Mouse (Mus musculus) A20 (cell line): ENCODE measurements around the gene Lcmt2.
A peak's percentile ranks its signal among the peaks of the same experiment; 100 is the strongest.
"Not testable (repeated sequence)": the region's sequence is repeated elsewhere in the genome, so short reads cannot be mapped to it uniquely, and the experiment has no call there.

ENCODE experiments used
- DNase-seq: peaks from one replicate; pipeline ENCODE4 v3.0.0-alpha.2; 2011; ENCODE audit warnings: low read depth, low spot score

Gene Lcmt2

GRCm38 (mm10) chr2:121140018-121140882 lies at the start of gene Lcmt2, which contains the start of gene Adal:
TSS of gene Lcmt2 (minus strand) at chr2:121140653.
TSS of gene Adal (plus strand) at chr2:121140428.
- DNase-seq: peak; percentile 97

- peak; percentile 24 for DNase-seq
Measured at GRCm38 (mm10) chr2:121188530-121188929, 48.1 kb upstream of the Lcmt2 start.

DNA sequence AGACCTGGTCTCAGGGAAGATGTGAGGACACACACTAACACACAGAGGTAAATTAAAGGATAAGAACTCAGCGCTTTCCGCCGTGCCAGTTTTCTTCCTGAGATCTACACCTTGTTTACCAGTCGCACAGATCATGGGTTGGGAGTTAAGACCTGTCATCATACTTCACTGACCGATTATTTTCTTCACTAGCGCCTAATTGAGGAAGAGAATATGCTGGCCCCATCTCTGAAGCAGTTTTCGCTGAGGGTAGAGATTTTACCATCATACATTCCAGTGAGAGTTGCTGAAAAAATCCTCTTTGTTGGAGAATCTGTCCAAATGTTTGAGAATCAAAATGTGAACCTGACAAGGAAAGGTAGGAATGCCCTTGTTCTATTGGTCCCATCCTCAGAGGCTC lies 43.7 kb upstream of the Lcmt2 start:
- DNase-seq: no peak

- DNase-seq: no peak
Measured at GRCm38 (mm10) chr2:121183431-121183830, 43.0 kb upstream of the Lcmt2 start.

GRCm38 (mm10) chr2:121178828-121179479 lies 38.5 kb upstream of the Lcmt2 start:
- peak; percentile 20 for DNase-seq

DNA sequence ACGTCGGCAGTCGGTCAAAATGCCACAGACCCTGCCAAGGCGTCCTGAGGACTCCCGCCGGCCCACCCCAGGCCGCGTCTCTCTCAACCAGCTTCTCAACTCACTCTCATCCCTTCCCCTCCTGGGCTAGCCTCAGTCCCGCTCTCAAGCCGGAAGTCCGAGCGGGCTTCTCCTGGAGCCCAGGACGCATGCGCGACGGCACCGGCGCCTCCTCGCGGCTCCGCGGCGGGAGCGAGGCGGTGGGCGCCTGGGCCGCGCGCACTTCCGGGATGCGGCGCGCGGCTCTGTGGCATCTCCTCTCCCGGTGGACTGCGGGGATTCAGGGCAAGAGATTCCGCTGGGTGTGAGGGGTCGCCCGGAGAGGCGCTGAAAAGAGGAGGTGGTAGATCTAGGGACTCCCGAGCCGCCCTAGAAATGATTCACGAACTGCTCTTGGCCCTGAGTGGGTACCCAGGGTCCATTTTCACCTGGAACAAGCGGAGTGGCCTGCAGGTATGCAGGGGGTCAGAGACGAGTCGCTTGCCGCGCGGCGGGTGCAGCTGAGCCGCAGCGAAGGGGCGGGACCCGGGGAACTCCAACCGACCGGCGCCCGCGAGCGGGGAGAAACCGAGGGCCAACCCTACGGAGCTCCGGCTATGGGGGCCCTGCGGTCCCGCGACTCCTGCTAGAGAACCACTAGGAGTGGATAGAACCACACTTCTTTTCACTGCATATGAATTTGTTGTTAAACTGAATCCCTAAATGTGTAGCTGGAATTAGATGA lies 30.7 kb upstream of the Lcmt2 start, which contains the start of gene Zscan29:
Gene Zscan29, minus strand, starts transcription at position 146 of the 763 bp plus-strand sequence.
- DNase-seq: peak; percentile 93

DNA sequence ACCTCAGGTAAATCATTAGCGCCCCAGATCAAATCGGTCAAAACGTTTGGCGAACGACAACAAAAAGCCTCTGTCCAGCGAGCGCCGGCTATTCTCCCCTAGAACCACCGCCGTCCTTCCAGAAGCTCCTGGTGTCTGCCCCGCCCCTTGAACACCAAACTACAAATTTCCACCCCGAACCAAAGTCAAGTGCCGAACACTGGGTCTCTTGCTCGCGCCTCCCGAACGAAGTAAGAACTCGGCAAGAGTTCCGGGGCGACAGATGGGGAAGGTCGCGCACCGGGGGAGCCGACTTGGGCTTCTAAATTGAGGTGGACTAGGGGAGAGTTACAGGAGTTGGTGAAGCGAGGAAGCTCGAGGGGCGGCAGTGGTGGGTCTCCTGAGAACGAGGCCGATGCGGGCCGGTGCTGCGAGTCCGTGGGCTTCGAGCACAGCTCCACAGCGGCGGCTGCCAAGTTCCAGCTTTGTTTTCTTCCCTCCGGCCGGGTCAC lies 30.1 kb upstream of the Lcmt2 start, which contains the start of gene Tubgcp4:
Gene Tubgcp4, plus strand, starts transcription at position 174 of the 491 bp plus-strand sequence.
- DNase-seq: no peak

DNA sequence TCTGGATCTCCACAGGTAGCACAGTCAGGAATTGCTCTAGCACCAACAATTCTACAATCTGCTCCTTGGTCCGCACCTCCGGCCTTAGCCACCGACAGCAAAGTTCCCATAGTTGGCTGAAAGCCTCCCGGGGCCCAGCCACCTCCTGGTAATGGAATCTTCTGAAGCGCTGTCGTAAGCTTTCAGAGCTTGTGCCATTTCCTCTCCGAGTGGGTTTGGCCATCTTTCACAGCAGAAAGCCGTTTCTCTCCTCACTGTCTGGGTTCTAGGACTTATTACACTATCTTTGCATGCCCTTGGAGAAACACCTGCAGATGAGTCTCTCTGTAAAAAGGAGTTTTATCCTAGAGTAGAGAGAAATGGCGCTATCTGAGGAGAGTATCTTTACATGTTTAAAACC lies 29.4 kb upstream of the Lcmt2 start:
- peak; percentile 50 for DNase-seq

GRCm38 (mm10) chr2:121169173-121169572 lies 28.7 kb upstream of the Lcmt2 start:
- no peak for DNase-seq

DNA sequence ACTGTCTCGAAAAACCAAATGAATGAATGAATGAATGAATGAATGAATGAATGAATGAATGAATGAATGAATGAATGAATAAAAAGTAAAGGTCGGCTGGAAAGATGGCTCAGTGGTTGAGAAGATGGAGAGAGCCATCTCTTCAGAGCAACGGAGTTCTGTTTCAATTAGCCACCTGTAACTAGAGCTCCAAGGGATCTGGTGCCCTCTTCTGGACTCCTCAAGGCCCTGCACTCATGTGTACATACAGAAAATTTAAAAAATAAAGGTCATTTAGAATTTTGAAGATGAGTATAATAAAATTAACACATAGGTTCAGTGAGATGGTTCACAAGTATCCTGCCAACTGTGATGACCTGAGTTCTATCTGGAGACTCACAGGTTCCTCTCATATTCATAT lies 12.6 kb upstream of the Lcmt2 start:
- peak; percentile 35 for DNase-seq

DNA sequence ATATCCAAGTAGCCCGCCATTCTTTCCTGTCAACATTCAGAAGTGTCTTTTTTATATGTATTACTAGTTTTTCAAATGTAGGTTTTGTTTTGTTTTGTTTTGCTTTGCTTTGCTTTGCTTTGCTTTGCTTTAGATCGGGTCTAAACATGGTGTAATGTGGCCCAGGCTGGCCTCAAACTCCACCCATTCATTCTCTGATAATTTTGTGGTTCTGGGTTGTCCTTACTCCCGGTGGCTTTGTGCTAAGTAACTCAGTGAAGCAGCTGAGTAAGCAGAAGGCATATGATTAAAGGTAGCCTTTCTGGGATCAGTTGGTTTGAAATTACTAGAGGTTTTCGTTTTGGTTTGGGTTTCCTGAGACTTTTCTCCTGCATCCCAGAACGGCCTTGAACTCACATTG lies 9.2 kb upstream of the Lcmt2 start:
- DNase-seq: no peak

DNA sequence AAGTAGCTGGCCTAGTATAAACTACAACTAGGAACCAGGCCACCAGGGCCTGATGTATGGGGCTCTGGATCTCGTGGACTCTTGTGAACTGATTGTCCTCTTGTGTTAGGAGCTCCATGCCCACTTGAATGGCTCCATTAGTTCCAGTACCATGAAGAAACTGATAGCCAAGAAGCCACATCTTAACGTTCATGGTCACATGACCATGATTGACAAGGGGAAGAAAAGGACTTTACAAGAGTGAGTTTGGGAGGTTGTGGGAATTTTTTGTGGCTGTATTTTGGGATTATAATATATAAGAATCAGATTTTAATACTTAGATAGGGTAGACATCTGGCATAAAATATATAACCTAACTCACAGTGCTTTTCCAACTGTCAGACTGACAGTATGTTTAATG lies 2.0 kb upstream of the Lcmt2 start:
- DNase-seq: peak; percentile 15

- DNase-seq: peak; percentile 64
Measured at GRCm38 (mm10) chr2:121141216-121142035, 973 bp upstream of the Lcmt2 start.

- no peak for DNase-seq
Measured at GRCm38 (mm10) chr2:121139266-121140017, 1.0 kb downstream of the Lcmt2 start.

DNA sequence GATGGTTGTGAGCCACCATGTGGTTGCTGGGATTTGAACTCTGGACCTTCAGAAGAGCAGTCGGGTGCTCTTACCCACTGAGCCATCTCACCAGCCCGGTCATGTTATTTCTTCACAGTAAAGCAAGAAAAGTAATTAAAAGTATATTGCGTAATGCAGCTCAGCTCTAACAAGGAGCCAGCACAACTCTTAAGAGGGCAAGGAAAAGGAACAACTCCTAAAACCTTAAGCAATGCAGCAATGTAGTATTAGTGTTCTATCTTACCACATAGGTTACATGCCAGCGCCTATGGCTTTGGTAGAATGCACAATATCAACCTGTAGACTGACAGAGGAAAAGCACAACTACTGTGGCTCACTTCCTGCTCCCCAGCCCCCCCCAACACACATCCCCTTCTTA lies 3.1 kb downstream of the Lcmt2 start:
- peak; percentile 12 for DNase-seq

DNA sequence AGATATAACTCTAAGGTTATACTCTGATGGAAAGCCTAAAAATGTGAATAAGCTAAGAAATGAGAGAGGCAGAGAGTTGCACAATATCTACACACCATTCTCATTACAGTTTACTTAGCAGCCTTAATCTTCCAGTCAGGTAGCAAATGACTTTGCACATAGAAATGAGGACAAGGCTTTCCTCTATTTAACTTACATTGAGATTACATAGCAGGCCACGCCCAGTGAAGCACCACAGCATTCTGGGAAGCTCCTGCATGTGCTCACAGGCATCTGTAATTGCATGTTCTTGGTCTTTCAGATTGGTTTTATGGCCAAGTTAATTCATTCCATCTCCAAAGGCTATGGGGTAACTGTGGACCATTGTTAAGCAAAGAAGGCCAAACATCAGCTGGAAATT lies 7.6 kb downstream of the Lcmt2 start:
- DNase-seq: no peak

DNA sequence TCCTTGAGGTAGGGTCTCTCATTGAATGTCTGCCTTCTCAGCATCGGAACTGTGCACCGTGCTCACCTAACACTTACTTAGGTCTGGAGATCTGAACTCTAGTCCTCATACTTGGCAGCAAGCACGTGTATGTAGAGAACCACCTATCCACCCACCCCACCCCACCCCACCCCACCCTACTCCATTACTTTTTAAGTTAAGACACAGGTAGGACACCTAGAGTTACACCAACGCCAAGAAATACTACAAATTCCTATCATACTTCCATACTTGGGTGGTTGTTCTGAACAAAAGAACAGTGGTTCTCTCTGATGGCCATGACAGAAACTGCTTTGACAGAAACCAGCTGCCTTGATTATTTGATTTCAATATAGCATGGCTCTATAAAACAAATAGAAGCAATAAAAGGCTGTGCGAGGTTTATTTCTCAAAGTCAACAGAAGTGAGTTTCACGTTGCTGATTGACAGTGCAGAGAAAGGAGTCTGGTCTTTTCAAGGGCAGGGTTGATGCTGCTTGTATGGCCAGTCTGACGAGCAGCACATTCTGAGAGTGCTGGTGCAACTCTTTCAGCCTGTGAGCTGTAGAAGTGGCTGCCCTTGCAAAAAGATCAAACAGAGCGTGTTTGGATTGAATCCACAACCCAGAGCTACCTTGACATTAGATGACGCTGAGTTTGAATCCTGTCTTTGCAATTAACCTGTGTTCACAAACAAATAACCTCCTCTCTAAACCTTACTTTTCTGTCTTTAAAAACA lies 11.4 kb downstream of the Lcmt2 start:
- DNase-seq: no peak

DNA sequence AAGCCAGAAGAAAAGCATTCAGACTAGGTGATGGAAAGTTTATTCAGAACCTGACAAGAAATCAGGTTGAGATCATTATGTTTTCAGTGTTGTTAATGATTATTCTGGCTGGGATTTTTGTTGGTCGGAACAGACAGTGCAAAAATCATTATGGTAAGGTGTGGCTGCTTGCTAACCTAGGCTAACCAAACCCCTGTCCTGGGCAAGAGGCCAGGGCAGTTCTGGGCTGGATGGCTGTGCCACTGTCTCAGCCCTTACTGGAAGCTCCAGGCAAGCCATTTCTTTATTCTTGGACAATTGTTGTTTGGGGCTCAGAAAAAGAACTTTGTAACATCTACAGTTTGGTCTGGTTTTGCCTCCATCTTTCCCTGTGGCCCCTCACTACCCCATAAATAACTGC lies 12.9 kb downstream of the Lcmt2 start:
- DNase-seq: no peak

DNA sequence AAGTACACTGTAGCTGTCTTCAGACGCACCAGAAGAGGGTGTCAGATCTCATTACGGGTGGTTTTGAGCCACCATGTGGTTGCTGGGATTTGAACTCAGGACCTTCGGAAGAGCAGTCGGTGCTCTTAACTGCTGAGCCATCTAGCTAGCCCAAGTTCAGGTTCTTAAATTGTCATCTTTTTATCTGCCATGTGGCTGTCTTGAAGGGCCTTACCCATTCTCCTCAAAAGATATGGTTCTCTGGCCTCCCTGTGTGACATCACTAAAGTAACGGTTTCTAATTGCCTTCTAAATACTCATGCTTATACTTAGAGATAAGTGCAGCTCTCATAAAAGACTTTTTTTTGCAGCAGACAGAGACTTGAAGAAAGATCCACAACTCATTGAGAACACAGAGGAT lies 14.2 kb downstream of the Lcmt2 start:
- not testable (repeated sequence) for DNase-seq
